Mouse (Mus musculus) forebrain, postnatal 0 days (tissue): ENCODE results near the gene Ctsc. TPM values are rescaled to one million over a fixed set of nuclear protein-coding genes. Genes with fewer than 3 reads are reported as not detected.
"Not testable (repeated sequence)": the region's sequence is repeated elsewhere in the genome, so short reads cannot be mapped to it uniquely, and the experiment has no call there.

Experiments used
- ATAC-seq: fragments of 200-750 bp; cut with Nextera tagmentation; 2 replicates; pipeline ENCODE4 v1.8.0; 2017; ENCODE audit warnings: mild to moderate bottlenecking, moderate library complexity
- DNase-seq: peaks from one replicate; pipeline ENCODE4 v3.0.0-alpha.2; 2015
- H3K27ac ChIP-seq: fragments of 300-500 bp; sonication (generic); 2 replicates; pipeline ENCODE4 v1.5.1; 2014; ENCODE audit warnings: low read depth, mild to moderate bottlenecking, antibody characterized with exemption, low read length, moderate library complexity, mixed read lengths
- H3K27me3 ChIP-seq: fragments of 300-500 bp; sonication (generic); 2 replicates; pipeline ENCODE4 v1.6.1; 2014; ENCODE audit warnings: mild to moderate bottlenecking, low read length, mixed read lengths; ENCODE audit not compliant: insufficient read depth
- H3K36me3 ChIP-seq: fragments of 300-500 bp; sonication (generic); 2 replicates; pipeline ENCODE4 v1.6.1; 2014; ENCODE audit warnings: mild to moderate bottlenecking, moderate library complexity; ENCODE audit not compliant: insufficient read depth
- H3K4me1 ChIP-seq: fragments of 300-500 bp; sonication (generic); 2 replicates; pipeline ENCODE4 v1.6.1; 2014; ENCODE audit warnings: antibody characterized with exemption; ENCODE audit not compliant: insufficient read depth
- H3K4me2 ChIP-seq: fragments of 300-500 bp; sonication (generic); 2 replicates; pipeline ENCODE4 v1.6.1; 2014; ENCODE audit warnings: low read depth, mild to moderate bottlenecking, moderate library complexity
- H3K4me3 ChIP-seq: fragments of 300-500 bp; sonication (generic); 2 replicates; pipeline ENCODE4 v1.5.1; 2014; ENCODE audit warnings: low read depth, low read length, mixed read lengths
- H3K9ac ChIP-seq: fragments of 300-500 bp; sonication (generic); 2 replicates; pipeline ENCODE4 v1.6.1; 2014; ENCODE audit warnings: mild to moderate bottlenecking
- H3K9me3 ChIP-seq: fragments of 300-500 bp; sonication (generic); 2 replicates; pipeline ENCODE4 v1.6.1; 2016; ENCODE audit warnings: low read length
- CTCF ChIP-seq: sonication (generic); IDR thresholded peaks from 2 replicates; pipeline ENCODE4 v1.5.1; 2016; ENCODE audit warnings: antibody characterized with exemption, control low read depth, low read depth
- WGBS: fragments of 180-500 bp; shearing (Covaris S2); extraction: QIAGEN DNeasy Blood & Tissue Kit; methylation state at CpG from one replicate; pipeline ENCODE4 v1.1.7; 2014; 5-methylcytosine and 5-hydroxymethylcytosine counted together
- polyA plus RNA-seq: library from polyadenylated mRNA; unstranded; fragments of >200 nt; fragmentation: Nextera tagmentation; extraction: Ambion mirVana; gene quantifications from 2 replicates; pipeline ENCODE4 v1.2.1, GENCODE M21; 2015
- total RNA-seq: library from RNA; depleted of rRNA; stranded (reverse); fragments of >200 nt; gene quantifications from 2 replicates; pipeline ENCODE4 v1.2.3, GENCODE M21; 2014; rRNA removed

The Ctsc gene
- total RNA-seq (8.8 and 12.8 TPM in 2 replicates), polyA plus RNA-seq (13.6 and 16.1 TPM in 2 replicates)

DNA sequence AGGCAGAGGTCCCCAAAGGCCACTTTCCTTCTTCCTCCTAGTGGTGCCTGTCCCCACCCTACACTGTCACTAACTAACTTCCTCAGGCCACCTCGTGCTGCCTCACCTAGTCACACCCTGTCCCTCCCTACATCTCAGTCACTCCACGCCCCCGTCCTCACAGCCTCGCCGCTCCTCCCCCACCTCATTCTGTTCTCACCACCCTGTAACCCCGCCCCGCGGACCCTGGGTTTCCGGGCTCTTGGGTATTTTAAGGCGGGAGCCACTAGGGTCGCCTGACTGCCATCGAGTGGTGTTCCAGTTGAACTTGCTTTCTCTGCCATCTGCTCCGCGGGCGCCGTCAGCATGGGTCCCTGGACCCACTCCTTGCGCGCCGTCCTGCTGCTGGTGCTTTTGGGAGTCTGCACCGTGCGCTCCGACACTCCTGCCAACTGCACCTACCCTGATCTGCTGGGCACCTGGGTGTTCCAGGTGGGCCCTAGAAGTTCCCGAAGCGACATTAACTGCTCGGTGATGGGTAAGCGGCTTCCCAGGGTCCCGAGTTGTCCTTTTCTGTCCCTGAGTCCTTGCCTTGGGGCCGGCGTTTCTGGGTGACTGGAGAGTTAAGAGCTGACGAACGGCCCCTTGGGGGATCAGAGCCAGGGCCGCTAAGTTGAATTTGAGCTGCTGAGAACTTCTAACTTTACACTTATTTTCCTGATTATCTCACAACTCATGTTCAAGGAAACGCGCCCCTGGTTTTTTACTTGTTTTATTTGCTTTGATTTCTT, at the start of gene Ctsc:
TSS of gene Ctsc (plus strand) at position 228 of the 770 bp plus-strand sequence.
- WGBS = 3% methylated on average over 34 of the region's 34 CpGs
- Histone ChIP-seq H3K4me2 (peak within 1 kb of the TSS; percentile 92), H3K4me1 (no peaks in the 10 kb centered on the region; the same call in 1 of the 2 replicates), H3K9ac (peak within 1 kb of the TSS; percentile 46), H3K27me3 (no peaks in the 10 kb centered on the region), H3K9me3 (no peaks in the 10 kb centered on the region), H3K4me3 (peak within 1 kb of the TSS; percentile 46), H3K36me3 (no peaks in the 10 kb centered on the region), H3K27ac (no peak within 1 kb of the TSS)
- peak; percentile 30 for TF ChIP-seq CTCF
- peak; percentile 47 for DNase-seq
- peak; percentile 82 for ATAC-seq

DNA sequence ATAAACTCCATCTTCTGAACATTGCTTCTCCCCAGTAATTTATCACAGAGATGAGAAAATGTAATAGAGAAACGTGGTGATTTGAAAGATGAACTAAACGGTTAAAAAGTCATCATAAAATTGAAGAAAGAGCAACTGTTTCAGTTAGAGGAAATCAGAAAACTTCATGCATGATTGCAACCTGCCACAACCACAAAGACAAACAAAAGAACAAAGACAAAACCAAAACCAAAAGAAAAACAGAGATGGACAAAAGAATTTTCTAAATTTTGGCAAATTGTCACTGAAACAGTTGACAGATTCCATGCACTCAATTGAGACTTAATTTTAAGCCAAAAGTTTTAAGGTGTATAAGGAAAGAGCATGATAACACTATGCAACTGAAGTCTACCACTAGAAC, 48.8 kb upstream of the Ctsc start:
- Histone ChIP-seq H3K27ac (no peak overlapping the region), H3K36me3 (no peaks in the 10 kb centered on the region), H3K4me1 (no peaks in the 10 kb centered on the region), H3K9me3 (no peaks in the 10 kb centered on the region), H3K4me3 (no peak overlapping the region), H3K9ac (no peak overlapping the region), H3K27me3 (no peaks in the 10 kb centered on the region), H3K4me2 (no peak overlapping the region)
- WGBS = 75% methylated on average over 2 of the region's 2 CpGs
- no peak for ATAC-seq
- DNase-seq = no peak
- TF ChIP-seq CTCF = no peak

DNA sequence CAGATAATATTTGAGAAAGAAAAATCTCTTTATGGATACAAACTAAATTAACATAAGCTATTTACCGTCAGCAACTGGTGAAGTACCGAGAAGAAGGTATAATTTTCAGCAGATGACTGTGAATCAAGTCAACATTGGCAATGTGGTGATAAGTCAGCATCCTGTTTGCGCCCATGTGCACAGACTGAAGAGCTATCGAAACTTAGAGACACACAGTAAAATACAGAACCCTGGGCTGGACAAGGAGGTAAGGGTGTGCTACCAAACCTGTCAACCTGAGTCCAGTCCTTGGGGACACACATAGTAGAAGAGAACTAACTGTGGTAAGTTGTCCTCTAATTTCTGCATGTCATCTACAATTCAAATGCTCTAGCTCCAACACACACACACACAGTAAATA, 47.8 kb upstream of the Ctsc start:
- H3K27me3 ChIP-seq = no peaks in the 10 kb centered on the region
- no peak for ATAC-seq
- no peak overlapping the region for H3K4me2 ChIP-seq
- no peak overlapping the region for H3K27ac ChIP-seq
- H3K9ac ChIP-seq = no peak overlapping the region
- no peaks in the 10 kb centered on the region for H3K4me1 ChIP-seq
- H3K9me3 ChIP-seq = no peaks in the 10 kb centered on the region
- TF ChIP-seq CTCF = no peak
- H3K36me3 ChIP-seq = no peaks in the 10 kb centered on the region
- no peak for DNase-seq
- no peak overlapping the region for H3K4me3 ChIP-seq
- WGBS = 94% methylated on average over 4 of the region's 4 CpGs

DNA sequence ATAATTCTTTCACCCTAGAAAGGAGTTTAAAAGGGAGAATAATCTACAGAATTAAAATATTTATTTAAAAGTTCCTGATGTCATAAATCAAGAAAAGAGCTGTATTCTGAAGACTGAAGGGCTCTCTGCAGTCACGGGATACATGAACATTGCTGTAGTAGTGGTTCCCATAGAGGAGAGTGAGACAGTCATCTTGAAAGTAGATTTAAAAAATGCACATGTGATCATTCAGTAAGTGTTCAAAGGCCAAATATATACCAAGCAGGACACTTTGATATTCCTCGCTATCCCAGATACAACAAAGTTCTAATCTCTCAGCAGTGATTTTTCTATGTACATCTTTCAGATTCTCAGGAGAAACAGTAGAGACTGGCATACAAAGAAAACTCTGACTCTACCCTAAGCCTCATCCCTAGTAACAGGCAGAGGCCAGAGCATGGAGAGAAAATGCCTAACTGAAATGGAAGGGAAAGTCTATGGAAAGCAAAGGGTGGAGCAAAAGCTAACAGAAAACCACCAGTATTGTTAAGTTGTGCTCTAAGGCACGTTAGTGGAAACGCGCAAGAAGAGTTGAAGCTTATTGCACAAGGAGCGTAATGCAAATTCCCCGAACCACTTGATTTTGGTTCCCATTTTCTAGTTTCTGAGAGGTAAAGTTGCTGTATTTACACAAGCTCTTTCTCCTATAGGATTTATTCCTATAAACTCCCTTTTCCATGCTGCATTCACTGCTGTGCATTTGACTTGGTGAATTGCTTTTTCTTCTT, 46.9 kb upstream of the Ctsc start:
- no peaks in the 10 kb centered on the region for H3K27me3 ChIP-seq
- no peaks in the 10 kb centered on the region for H3K36me3 ChIP-seq
- no peaks in the 10 kb centered on the region for H3K4me1 ChIP-seq
- H3K4me2 ChIP-seq = no peak overlapping the region
- no peak overlapping the region for H3K9ac ChIP-seq
- no peak for DNase-seq
- ATAC-seq = no peak
- H3K27ac ChIP-seq = no peak overlapping the region
- no peak for TF ChIP-seq CTCF
- no peaks in the 10 kb centered on the region for H3K9me3 ChIP-seq
- no peak overlapping the region for H3K4me3 ChIP-seq
- 93% methylated on average over 7 of the region's 7 CpGs for WGBS

DNA sequence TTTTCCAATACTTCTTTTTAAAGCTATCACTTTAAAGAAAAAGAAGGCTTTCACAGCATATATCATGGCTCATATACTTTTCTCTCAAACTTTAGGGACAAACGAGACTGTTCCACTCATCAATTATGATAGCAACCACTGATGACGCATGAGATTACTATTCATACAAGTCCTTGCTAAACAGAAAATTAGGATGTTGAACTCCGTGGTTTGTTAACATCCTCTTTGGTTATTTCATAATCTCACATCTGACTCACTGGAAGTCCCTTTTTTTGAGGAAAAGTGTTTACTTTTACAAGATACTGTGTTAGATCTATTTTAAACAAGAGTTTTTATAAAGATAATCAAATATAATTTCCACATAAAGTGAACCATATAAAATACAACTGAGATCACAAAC, 34.8 kb upstream of the Ctsc start:
- no peaks in the 10 kb centered on the region for H3K9me3 ChIP-seq
- DNase-seq = no peak
- no peak overlapping the region for H3K9ac ChIP-seq
- ATAC-seq = no peak
- H3K27ac ChIP-seq = no peak overlapping the region
- no peak overlapping the region for H3K4me2 ChIP-seq
- H3K4me3 ChIP-seq = no peak overlapping the region
- 86% methylated on average over 3 of the region's 3 CpGs for WGBS
- no peaks in the 10 kb centered on the region for H3K4me1 ChIP-seq
- no peaks in the 10 kb centered on the region for H3K36me3 ChIP-seq
- no peaks in the 10 kb centered on the region for H3K27me3 ChIP-seq
- TF ChIP-seq CTCF = no peak

DNA sequence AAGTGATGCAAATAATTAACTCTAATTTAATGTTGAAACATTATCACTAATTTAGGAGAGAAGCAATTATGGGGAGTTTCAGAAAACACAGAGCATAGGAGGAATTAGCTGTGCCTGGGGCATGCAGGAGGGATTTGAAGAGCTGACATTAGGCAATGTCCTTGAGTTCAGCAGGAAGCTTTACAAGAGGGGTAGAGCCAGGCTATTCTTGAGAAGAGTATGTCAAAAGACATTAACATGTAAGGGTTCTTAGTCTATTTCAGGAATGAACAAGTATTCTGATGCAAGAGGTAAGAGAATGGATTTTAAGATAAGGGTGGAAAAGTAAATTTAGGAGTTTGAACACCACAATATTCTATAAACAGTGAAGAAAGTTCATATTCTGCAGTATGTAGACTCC, 33.4 kb upstream of the Ctsc start:
- Histone ChIP-seq H3K4me2 (no peak overlapping the region), H3K36me3 (no peaks in the 10 kb centered on the region), H3K4me3 (no peak overlapping the region), H3K9ac (no peak overlapping the region), H3K9me3 (no peaks in the 10 kb centered on the region), H3K27me3 (no peaks in the 10 kb centered on the region), H3K27ac (no peak overlapping the region), H3K4me1 (no peaks in the 10 kb centered on the region)
- no peak for ATAC-seq
- no peak for DNase-seq
- TF ChIP-seq CTCF = no peak

DNA sequence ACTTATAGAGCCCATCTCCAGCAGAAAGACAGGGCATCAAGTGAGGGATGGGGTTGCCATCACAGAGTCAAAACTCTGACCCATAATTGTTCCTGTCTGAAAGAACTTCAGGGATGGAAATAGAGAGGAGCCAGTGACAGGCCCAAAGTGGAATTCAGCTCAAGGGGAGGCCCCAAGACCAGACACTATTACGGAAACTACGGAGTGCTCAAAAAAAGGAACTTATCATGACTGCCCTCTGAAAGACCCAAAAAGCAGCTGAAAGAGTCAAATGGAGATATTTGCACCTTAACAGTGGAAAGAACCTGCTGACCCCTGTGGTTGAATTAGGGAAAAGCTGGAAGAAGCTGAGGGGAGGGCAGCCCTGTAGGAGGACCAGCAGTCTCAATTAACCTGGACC, 27.5 kb upstream of the Ctsc start:
- H3K4me2 ChIP-seq, H3K4me1 ChIP-seq, H3K36me3 ChIP-seq, H3K4me3 ChIP-seq, H3K9ac ChIP-seq, H3K9me3 ChIP-seq, H3K27me3 ChIP-seq, H3K27ac ChIP-seq, DNase-seq, ATAC-seq: not testable (repeated sequence)
- 95% methylated on average over 2 of the region's 2 CpGs for WGBS
